Mouse (Mus musculus) kidney, embryonic 14.5 days (tissue): ENCODE results near the gene Cdkn2aipnl. TPM values are rescaled to one million over a fixed set of nuclear protein-coding genes. Genes with fewer than 3 reads are reported as not detected.

Source experiments
- ATAC-seq: fragments of 200-750 bp; cut with Nextera tagmentation; 2 replicates; pipeline ENCODE4 v1.8.0; 2017; ENCODE audit warnings: moderate number of reproducible peaks, mild to moderate bottlenecking, moderate TSS enrichment, moderate library complexity; ENCODE audit not compliant: low FRiP score, low TSS enrichment
- H3K27ac ChIP-seq: fragments of 300-500 bp; sonication (generic); 2 replicates; pipeline ENCODE4 v1.5.1; 2014; ENCODE audit warnings: low read depth, mild to moderate bottlenecking, low read length, moderate library complexity, mixed read lengths
- H3K27me3 ChIP-seq: fragments of 300-500 bp; sonication (generic); 2 replicates; pipeline ENCODE4 v1.6.1; 2014; ENCODE audit warnings: mild to moderate bottlenecking, low read length; ENCODE audit not compliant: control insufficient read depth, insufficient read depth
- H3K36me3 ChIP-seq: fragments of 300-500 bp; sonication (generic); 2 replicates; pipeline ENCODE4 v1.6.1; 2014; ENCODE audit warnings: low read length, mixed read lengths; ENCODE audit not compliant: control insufficient read depth, insufficient read depth
- H3K4me1 ChIP-seq: fragments of 300-500 bp; sonication (generic); 2 replicates; pipeline ENCODE4 v1.6.1; 2014; ENCODE audit warnings: low read length, mixed read lengths; ENCODE audit not compliant: control insufficient read depth, insufficient read depth
- H3K4me2 ChIP-seq: fragments of 300-500 bp; sonication (generic); replicated peaks from 2 replicates; pipeline ENCODE4 v1.6.1; 2014; ENCODE audit warnings: low read depth, mild to moderate bottlenecking, low read length
- H3K4me3 ChIP-seq: fragments of 300-500 bp; sonication (generic); 2 replicates; pipeline ENCODE4 v1.5.1; 2014; ENCODE audit warnings: mild to moderate bottlenecking, low read length
- H3K9ac ChIP-seq: fragments of 300-500 bp; sonication (generic); 2 replicates; pipeline ENCODE4 v1.6.1; 2014; ENCODE audit warnings: low read depth, mild to moderate bottlenecking, low read length, moderate library complexity
- H3K9me3 ChIP-seq: fragments of 300-500 bp; sonication (generic); 2 replicates; pipeline ENCODE4 v1.6.1; 2016; ENCODE audit warnings: low read length; ENCODE audit not compliant: control insufficient read depth
- WGBS: fragments of 180-500 bp; shearing (Covaris S2); extraction: QIAGEN DNeasy Blood & Tissue Kit; methylation state at CpG from one replicate; pipeline ENCODE4 v1.1.7; 2014; 5-methylcytosine and 5-hydroxymethylcytosine counted together
- polyA plus RNA-seq: library from polyadenylated mRNA; unstranded; fragments of >200 nt; fragmentation: Nextera tagmentation; extraction: Ambion mirVana; gene quantifications from 2 replicates; pipeline ENCODE4 v1.2.1, GENCODE M21; 2014

Cdkn2aipnl gene
- polyA plus RNA-seq, 1 experiment from 2014 or later, result 104 TPM

- H3K9ac ChIP-seq, result no peak overlapping the region
- H3K4me3 ChIP-seq, result no peak overlapping the region
- ATAC-seq, result no peak
- WGBS, result 68% methylated on average over 15 of the region's 15 CpGs
- no peaks in the 10 kb centered on the region for H3K4me1 ChIP-seq
- no peak overlapping the region for H3K4me2 ChIP-seq
- H3K9me3 ChIP-seq, result no peaks in the 10 kb centered on the region
- H3K27ac ChIP-seq, result no peak overlapping the region
- no peaks in the 10 kb centered on the region for H3K27me3 ChIP-seq
- no peaks in the 10 kb centered on the region for H3K36me3 ChIP-seq
These were observed 24.6 kb upstream of the Cdkn2aipnl start for GRCm38 (mm10) chr11:51942602-51943499.

GRCm38 (mm10) chr11:51943500-51943841, 24.0 kb upstream of the Cdkn2aipnl start:
- Histone ChIP-seq H3K9ac (no peak overlapping the region), H3K9me3 (no peaks in the 10 kb centered on the region), H3K4me2 (no peak overlapping the region), H3K27ac (no peak overlapping the region), H3K27me3 (no peaks in the 10 kb centered on the region), H3K4me1 (no peaks in the 10 kb centered on the region), H3K4me3 (no peak overlapping the region), H3K36me3 (no peaks in the 10 kb centered on the region)
- no peak for ATAC-seq
- whole genome bisulfite sequencing, result 57% methylated on average over 6 of the region's 6 CpGs

GRCm38 (mm10) chr11:51944239-51944638, 23.2 kb upstream of the Cdkn2aipnl start:
- no peaks in the 10 kb centered on the region for H3K9me3 ChIP-seq
- WGBS, result 91% methylated on average over 3 of the region's 3 CpGs
- no peaks in the 10 kb centered on the region for H3K4me1 ChIP-seq
- no peak overlapping the region for H3K27ac ChIP-seq
- no peaks in the 10 kb centered on the region for H3K27me3 ChIP-seq
- ATAC-seq, result no peak
- H3K9ac ChIP-seq, result no peak overlapping the region
- no peaks in the 10 kb centered on the region for H3K36me3 ChIP-seq
- H3K4me2 ChIP-seq, result no peak overlapping the region
- no peak overlapping the region for H3K4me3 ChIP-seq

- whole genome bisulfite sequencing, result 11% methylated on average over 8 of the region's 8 CpGs
- Histone ChIP-seq H3K9ac (no peak overlapping the region), H3K4me2 (no peak overlapping the region), H3K27me3 (no peaks in the 10 kb centered on the region), H3K9me3 (no peaks in the 10 kb centered on the region), H3K36me3 (no peaks in the 10 kb centered on the region), H3K4me1 (no peaks in the 10 kb centered on the region), H3K27ac (no peak overlapping the region), H3K4me3 (no peak overlapping the region)
- no peak for ATAC-seq
These were observed 21.9 kb upstream of the Cdkn2aipnl start for GRCm38 (mm10) chr11:51945548-51945947.

- 73% methylated on average over 6 of the region's 6 CpGs for WGBS
- H3K4me2 ChIP-seq, result no peak overlapping the region
- H3K9me3 ChIP-seq, result no peaks in the 10 kb centered on the region
- H3K36me3 ChIP-seq, result no peaks in the 10 kb centered on the region
- no peaks in the 10 kb centered on the region for H3K27me3 ChIP-seq
- no peak overlapping the region for H3K4me3 ChIP-seq
- no peaks in the 10 kb centered on the region for H3K4me1 ChIP-seq
- no peak overlapping the region for H3K9ac ChIP-seq
- ATAC-seq, result no peak
- no peak overlapping the region for H3K27ac ChIP-seq
These were observed 21.3 kb upstream of the Cdkn2aipnl start for GRCm38 (mm10) chr11:51946144-51946543.

- Histone ChIP-seq H3K36me3 (no peaks in the 10 kb centered on the region), H3K4me1 (no peaks in the 10 kb centered on the region), H3K9ac (no peak overlapping the region), H3K27me3 (no peaks in the 10 kb centered on the region), H3K4me2 (no peak overlapping the region), H3K9me3 (no peaks in the 10 kb centered on the region), H3K4me3 (no peak overlapping the region), H3K27ac (no peak overlapping the region)
- ATAC-seq, result no peak
- 78% methylated on average over 9 of the region's 9 CpGs for WGBS
These were observed 18.2 kb upstream of the Cdkn2aipnl start for GRCm38 (mm10) chr11:51949155-51949840.

- WGBS, result 91% methylated on average over 9 of the region's 9 CpGs
- no peak for ATAC-seq
These were observed 17.5 kb upstream of the Cdkn2aipnl start for GRCm38 (mm10) chr11:51949919-51950318.

GRCm38 (mm10) chr11:51951861-51952420, 15.5 kb upstream of the Cdkn2aipnl start:
- Histone ChIP-seq H3K27ac (no peak overlapping the region), H3K9ac (no peak overlapping the region)
- WGBS, result 53% methylated on average over 5 of the region's 5 CpGs

More at GRCm38 (mm10) chr11:51949919-51950318, 17.5 kb upstream of the Cdkn2aipnl start:
- Histone ChIP-seq H3K4me1 (no peaks in the 10 kb centered on the region), H3K4me3 (no peak overlapping the region), H3K27ac (no peak overlapping the region), H3K27me3 (no peaks in the 10 kb centered on the region), H3K9ac (no peak overlapping the region), H3K36me3 (no peaks in the 10 kb centered on the region), H3K9me3 (no peaks in the 10 kb centered on the region), H3K4me2 (no peak overlapping the region)

GRCm38 (mm10) chr11:51956112-51956511, 11.3 kb upstream of the Cdkn2aipnl start:
- Histone ChIP-seq H3K4me1 (no peaks in the 10 kb centered on the region), H3K27ac (no peak overlapping the region), H3K36me3 (no peaks in the 10 kb centered on the region), H3K9me3 (no peaks in the 10 kb centered on the region), H3K27me3 (no peaks in the 10 kb centered on the region), H3K4me2 (no peak overlapping the region), H3K9ac (no peak overlapping the region), H3K4me3 (no peak overlapping the region)
- ATAC-seq, result no peak
- WGBS, result 85% methylated on average over 9 of the region's 9 CpGs

More at GRCm38 (mm10) chr11:51951861-51952420, 15.5 kb upstream of the Cdkn2aipnl start:
- no peaks in the 10 kb centered on the region for H3K9me3 ChIP-seq
- ATAC-seq, result no peak
- no peak overlapping the region for H3K4me3 ChIP-seq
- no peak overlapping the region for H3K4me2 ChIP-seq
- no peaks in the 10 kb centered on the region for H3K27me3 ChIP-seq
- H3K36me3 ChIP-seq, result no peaks in the 10 kb centered on the region
- H3K4me1 ChIP-seq, result no peaks in the 10 kb centered on the region
